Mouse (Mus musculus) lung, postnatal 10 days (tissue): ENCODE results near the gene Tex2.
"Not testable (repeated sequence)": the region's sequence is repeated elsewhere in the genome, so short reads cannot be mapped to it uniquely, and the experiment has no call there.

Experiments
- DNase-seq: peaks from one replicate; pipeline ENCODE4 v3.0.0; 2021

The Tex2 gene

GRCm38 (mm10) chr11:106502631-106503424 lies 110.4 kb downstream of the Tex2 start:
- DNase-seq, result no peak

GRCm38 (mm10) chr11:106502159-106502505 lies 111.1 kb downstream of the Tex2 start:
- DNase-seq, result no peak

- peak; percentile 90 for DNase-seq
These were observed 111.7 kb downstream of the Tex2 start for GRCm38 (mm10) chr11:106501308-106502158.

- DNase-seq, result peak; percentile 97
These were observed 112.6 kb downstream of the Tex2 start for GRCm38 (mm10) chr11:106500393-106501307.

GRCm38 (mm10) chr11:106498739-106499379 lies 114.4 kb downstream of the Tex2 start:
- DNase-seq, result no peak

- DNase-seq, result no peak
These were observed 115.3 kb downstream of the Tex2 start for GRCm38 (mm10) chr11:106497926-106498325.

GRCm38 (mm10) chr11:106497009-106497408 lies 116.2 kb downstream of the Tex2 start:
- DNase-seq, result not testable (repeated sequence)

GRCm38 (mm10) chr11:106492984-106493669 lies 120.1 kb downstream of the Tex2 start:
- DNase-seq, result no peak

GRCm38 (mm10) chr11:106491393-106491792 lies 121.8 kb downstream of the Tex2 start:
- peak; percentile 83 for DNase-seq

GRCm38 (mm10) chr11:106490600-106490999 lies 122.6 kb downstream of the Tex2 start:
- not testable (repeated sequence) for DNase-seq

- DNase-seq, result no peak
These were observed 123.2 kb downstream of the Tex2 start for GRCm38 (mm10) chr11:106490057-106490456.

- DNase-seq, result no peak
These were observed 124.1 kb downstream of the Tex2 start for GRCm38 (mm10) chr11:106489036-106489693.

- peak; percentile 64 for DNase-seq
These were observed 125.1 kb downstream of the Tex2 start for GRCm38 (mm10) chr11:106488126-106488561.

- DNase-seq, result peak; percentile 95
These were observed 125.5 kb downstream of the Tex2 start, which contains the start of gene Ern1 for GRCm38 (mm10) chr11:106487733-106488115. Gene Ern1 (minus strand): TSS chr11:106487852.

GRCm38 (mm10) chr11:106486866-106487732 lies 126.1 kb downstream of the Tex2 start:
- DNase-seq, result no peak

GRCm38 (mm10) chr11:106486042-106486865 lies 127.0 kb downstream of the Tex2 start:
- no peak for DNase-seq

- DNase-seq, result no peak
These were observed 127.6 kb downstream of the Tex2 start for GRCm38 (mm10) chr11:106485611-106486010.

GRCm38 (mm10) chr11:106484875-106485274 lies 128.3 kb downstream of the Tex2 start:
- DNase-seq, result no peak

- DNase-seq, result no peak
These were observed 130.4 kb downstream of the Tex2 start for GRCm38 (mm10) chr11:106482867-106483266.
